Mouse (Mus musculus): ENCODE measurements around the gene Clk1.

GRCm38 (mm10) chr1:58397731-58398130, 26.1 kb downstream of the Clk1 start:
- TF ChIP-seq CTCF (IDR thresholded peaks at IDR 0.05; ENCODE audit: borderline replicate concordance, extremely low read depth, insufficient read depth, insufficient read length) = no peak
- TF ChIP-seq POLR2A (IDR thresholded peaks at IDR 0.05; ENCODE audit: borderline replicate concordance, extremely low read depth, insufficient read depth, insufficient read length, poor library complexity, severe bottlenecking) = no peak

All from brain, embryonic 14.5 days (tissue).